Mouse (Mus musculus): ENCODE data around the gene Pcdh15. TPM values are rescaled to one million over a fixed set of nuclear protein-coding genes. Genes with fewer than 3 reads are reported as not detected.

Gene Pcdh15
- polyA plus RNA-seq, 1 experiment from 2014 or later: 1.3 TPM

DNA sequence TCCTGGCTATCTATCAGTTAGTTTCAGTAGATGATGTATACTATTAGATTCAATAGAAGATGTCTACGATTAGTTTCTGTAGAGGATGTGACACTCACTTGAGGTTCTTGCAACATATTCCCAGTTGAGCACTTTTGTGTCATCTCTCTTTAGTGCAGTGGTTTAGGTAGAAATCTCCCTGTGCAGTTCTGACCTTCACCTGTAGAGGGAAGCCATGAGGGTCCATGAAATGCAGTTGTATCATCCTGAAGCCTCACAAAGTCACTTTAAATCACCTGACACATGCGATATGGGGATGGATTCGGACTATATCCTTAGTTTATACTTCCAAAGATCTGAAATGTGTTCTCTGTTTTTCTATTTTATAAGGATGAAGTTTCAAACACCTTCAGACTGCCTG is 822.4 kb downstream of the Pcdh15 start:
- Histone ChIP-seq H3K27ac (ENCODE audit: low read depth, low read length) (no peak overlapping the region), H3K4me2 (no peak overlapping the region), H3K4me1 (replicated peaks; ENCODE audit: control insufficient read depth, insufficient read depth, low read length) (no peaks in the 10 kb centered on the region), H3K36me3 (ENCODE audit: control insufficient read depth, insufficient read depth, low read length) (no peaks in the 10 kb centered on the region), H3K9ac (ENCODE audit: low read depth, low read length) (no peak overlapping the region), H3K27me3 (replicated peaks; ENCODE audit: control insufficient read depth, insufficient read depth, low read length) (no peaks in the 10 kb centered on the region), H3K9me3 (ENCODE audit: control insufficient read depth, low read length) (no peaks in the 10 kb centered on the region), H3K4me3 (ENCODE audit: low read depth, low read length) (no peak overlapping the region)
- no peak for ATAC-seq (replicated peaks; ENCODE audit: low FRiP score)
- WGBS: 64% methylated on average over 3 of the region's 3 CpGs
- no peak for DNase-seq (ENCODE audit: low spot score)

DNA sequence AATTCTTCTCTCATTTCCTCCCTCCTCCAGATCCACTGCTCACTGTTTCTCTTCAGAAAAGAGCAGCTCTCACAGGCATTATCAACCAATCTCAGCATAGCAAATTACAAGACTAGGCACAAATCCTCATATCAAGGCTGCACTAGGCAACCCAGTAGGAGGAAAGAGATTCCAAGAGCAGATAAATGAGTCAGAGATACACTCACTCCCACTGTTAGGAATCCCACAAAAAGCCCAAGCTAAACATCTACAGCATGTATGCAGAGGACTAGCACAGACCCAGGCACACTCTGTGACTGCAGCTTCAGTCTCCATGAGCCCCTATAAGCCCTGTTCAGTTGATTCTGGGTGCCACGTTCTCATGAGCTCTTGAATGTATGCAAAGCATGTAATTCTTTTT is 829.5 kb downstream of the Pcdh15 start:
- H3K27ac ChIP-seq (ENCODE audit: low read depth, low read length): no peak overlapping the region
- H3K9ac ChIP-seq (ENCODE audit: low read depth, low read length): no peak overlapping the region
- 69% methylated on average over 1 of the region's 1 CpGs for WGBS
- H3K36me3 ChIP-seq (ENCODE audit: control insufficient read depth, insufficient read depth, low read length): no peaks in the 10 kb centered on the region
- no peaks in the 10 kb centered on the region for H3K4me1 ChIP-seq (replicated peaks; ENCODE audit: control insufficient read depth, insufficient read depth, low read length)
- H3K9me3 ChIP-seq (ENCODE audit: control insufficient read depth, low read length): no peaks in the 10 kb centered on the region
- DNase-seq (ENCODE audit: low spot score) (no peak), ATAC-seq (replicated peaks; ENCODE audit: low FRiP score) (no peak)
- H3K4me2 ChIP-seq: no peak overlapping the region
- no peaks in the 10 kb centered on the region for H3K27me3 ChIP-seq (replicated peaks; ENCODE audit: control insufficient read depth, insufficient read depth, low read length)
- no peak overlapping the region for H3K4me3 ChIP-seq (ENCODE audit: low read depth, low read length)

GRCm38 (mm10) chr10:73929718-73930117 is 830.6 kb downstream of the Pcdh15 start:
- Histone ChIP-seq H3K4me3 (ENCODE audit: low read depth, low read length) (no peak overlapping the region), H3K36me3 (ENCODE audit: control insufficient read depth, insufficient read depth, low read length) (no peaks in the 10 kb centered on the region), H3K4me2 (no peak overlapping the region), H3K9me3 (ENCODE audit: control insufficient read depth, low read length) (no peaks in the 10 kb centered on the region), H3K27ac (ENCODE audit: low read depth, low read length) (no peak overlapping the region), H3K4me1 (replicated peaks; ENCODE audit: control insufficient read depth, insufficient read depth, low read length) (no peaks in the 10 kb centered on the region), H3K27me3 (replicated peaks; ENCODE audit: control insufficient read depth, insufficient read depth, low read length) (no peaks in the 10 kb centered on the region), H3K9ac (ENCODE audit: low read depth, low read length) (no peak overlapping the region)
- DNase-seq (ENCODE audit: low spot score) (no peak), ATAC-seq (replicated peaks; ENCODE audit: low FRiP score) (no peak)
- 70% methylated on average over 5 of the region's 5 CpGs for WGBS

DNA sequence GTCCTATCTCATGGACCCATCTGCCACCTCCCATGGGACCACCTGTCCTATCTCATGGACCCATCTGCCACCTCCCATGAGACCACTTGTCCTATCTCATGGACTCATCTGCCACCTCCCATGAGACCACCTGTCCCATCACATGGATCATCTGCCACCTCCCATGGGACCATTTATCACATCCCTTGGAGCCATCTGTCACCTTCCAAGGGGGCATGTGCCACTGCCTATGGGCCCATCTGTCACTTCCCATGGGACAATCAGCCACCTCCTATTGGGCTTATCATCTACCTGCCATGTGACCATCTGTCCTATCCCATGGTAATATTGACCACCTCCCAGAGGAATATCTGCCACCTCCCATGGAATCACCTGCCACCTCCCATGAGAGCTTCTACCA is 832.0 kb downstream of the Pcdh15 start:
- no peak overlapping the region for H3K9ac ChIP-seq (ENCODE audit: low read depth, low read length)
- H3K4me1 ChIP-seq (replicated peaks; ENCODE audit: control insufficient read depth, insufficient read depth, low read length): no peaks in the 10 kb centered on the region
- H3K9me3 ChIP-seq (ENCODE audit: control insufficient read depth, low read length): no peaks in the 10 kb centered on the region
- no peak overlapping the region for H3K4me2 ChIP-seq
- no peak overlapping the region for H3K27ac ChIP-seq (ENCODE audit: low read depth, low read length)
- no peak overlapping the region for H3K4me3 ChIP-seq (ENCODE audit: low read depth, low read length)
- H3K27me3 ChIP-seq (replicated peaks; ENCODE audit: control insufficient read depth, insufficient read depth, low read length): no peaks in the 10 kb centered on the region
- ATAC-seq (replicated peaks; ENCODE audit: low FRiP score) (no peak), DNase-seq (ENCODE audit: low spot score) (no peak)
- H3K36me3 ChIP-seq (ENCODE audit: control insufficient read depth, insufficient read depth, low read length): no peaks in the 10 kb centered on the region

GRCm38 (mm10) chr10:73931996-73932679 is 833.0 kb downstream of the Pcdh15 start:
- Histone ChIP-seq H3K4me1 (replicated peaks; ENCODE audit: control insufficient read depth, insufficient read depth, low read length) (no peaks in the 10 kb centered on the region), H3K27ac (ENCODE audit: low read depth, low read length) (no peak overlapping the region), H3K9ac (ENCODE audit: low read depth, low read length) (no peak overlapping the region), H3K4me3 (ENCODE audit: low read depth, low read length) (no peak overlapping the region), H3K9me3 (ENCODE audit: control insufficient read depth, low read length) (no peaks in the 10 kb centered on the region), H3K27me3 (replicated peaks; ENCODE audit: control insufficient read depth, insufficient read depth, low read length) (no peaks in the 10 kb centered on the region), H3K4me2 (no peak overlapping the region), H3K36me3 (ENCODE audit: control insufficient read depth, insufficient read depth, low read length) (no peaks in the 10 kb centered on the region)
- ATAC-seq (replicated peaks; ENCODE audit: low FRiP score) (no peak), DNase-seq (ENCODE audit: low spot score) (no peak)
- WGBS: 85% methylated on average over 4 of the region's 4 CpGs

- H3K4me3 ChIP-seq (ENCODE audit: low read depth, low read length): no peak overlapping the region
- no peaks in the 10 kb centered on the region for H3K36me3 ChIP-seq (ENCODE audit: control insufficient read depth, insufficient read depth, low read length)
- H3K27ac ChIP-seq (ENCODE audit: low read depth, low read length): no peak overlapping the region
- WGBS: 65% methylated on average over 5 of the region's 5 CpGs
- H3K9me3 ChIP-seq (ENCODE audit: control insufficient read depth, low read length): no peaks in the 10 kb centered on the region
- no peak overlapping the region for H3K4me2 ChIP-seq
- H3K27me3 ChIP-seq (replicated peaks; ENCODE audit: control insufficient read depth, insufficient read depth, low read length): no peaks in the 10 kb centered on the region
- no peak for ATAC-seq (replicated peaks; ENCODE audit: low FRiP score)
- H3K9ac ChIP-seq (ENCODE audit: low read depth, low read length): no peak overlapping the region
- no peaks in the 10 kb centered on the region for H3K4me1 ChIP-seq (replicated peaks; ENCODE audit: control insufficient read depth, insufficient read depth, low read length)
- no peak for DNase-seq (ENCODE audit: low spot score)
These were observed 837.0 kb downstream of the Pcdh15 start for GRCm38 (mm10) chr10:73936121-73936520.

- H3K27me3 ChIP-seq (replicated peaks; ENCODE audit: control insufficient read depth, insufficient read depth, low read length): no peaks in the 10 kb centered on the region
- no peak overlapping the region for H3K27ac ChIP-seq (ENCODE audit: low read depth, low read length)
- H3K9ac ChIP-seq (ENCODE audit: low read depth, low read length): no peak overlapping the region
- H3K9me3 ChIP-seq (ENCODE audit: control insufficient read depth, low read length): no peaks in the 10 kb centered on the region
- WGBS: 85% methylated on average over 3 of the region's 3 CpGs
- H3K4me2 ChIP-seq: no peak overlapping the region
- ATAC-seq (replicated peaks; ENCODE audit: low FRiP score) (no peak), DNase-seq (ENCODE audit: low spot score) (no peak)
- H3K36me3 ChIP-seq (ENCODE audit: control insufficient read depth, insufficient read depth, low read length): no peaks in the 10 kb centered on the region
- H3K4me3 ChIP-seq (ENCODE audit: low read depth, low read length): no peak overlapping the region
- no peaks in the 10 kb centered on the region for H3K4me1 ChIP-seq (replicated peaks; ENCODE audit: control insufficient read depth, insufficient read depth, low read length)
These were observed 839.8 kb downstream of the Pcdh15 start for GRCm38 (mm10) chr10:73938989-73939388.

DNA sequence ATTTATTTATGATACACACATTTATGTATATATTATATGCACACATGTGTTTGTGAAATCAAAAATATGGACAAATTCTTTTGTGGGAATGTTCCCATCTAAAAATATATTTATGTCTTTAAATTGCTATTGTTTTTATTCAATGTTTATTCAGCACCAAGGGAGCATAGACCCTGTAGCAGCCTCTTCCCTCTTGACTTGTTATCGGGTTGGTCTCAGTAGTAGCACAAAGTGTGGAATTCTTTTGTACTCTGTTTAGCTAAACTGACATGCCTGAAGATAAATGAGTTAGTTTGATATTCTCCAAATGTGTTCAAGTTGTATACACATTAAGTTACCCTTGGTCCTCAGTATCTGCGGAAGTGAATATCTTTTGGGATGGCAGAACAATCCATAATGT is 848.7 kb downstream of the Pcdh15 start:
- no peak overlapping the region for H3K4me2 ChIP-seq
- H3K4me3 ChIP-seq (ENCODE audit: low read depth, low read length): no peak overlapping the region
- no peaks in the 10 kb centered on the region for H3K4me1 ChIP-seq (replicated peaks; ENCODE audit: control insufficient read depth, insufficient read depth, low read length)
- no peaks in the 10 kb centered on the region for H3K9me3 ChIP-seq (ENCODE audit: control insufficient read depth, low read length)
- H3K9ac ChIP-seq (ENCODE audit: low read depth, low read length): no peak overlapping the region
- H3K27me3 ChIP-seq (replicated peaks; ENCODE audit: control insufficient read depth, insufficient read depth, low read length): no peaks in the 10 kb centered on the region
- H3K27ac ChIP-seq (ENCODE audit: low read depth, low read length): no peak overlapping the region
- no peaks in the 10 kb centered on the region for H3K36me3 ChIP-seq (ENCODE audit: control insufficient read depth, insufficient read depth, low read length)
- DNase-seq (ENCODE audit: low spot score): no peak
- 72% methylated on average over 2 of the region's 2 CpGs for WGBS
- no peak for ATAC-seq (replicated peaks; ENCODE audit: low FRiP score)

DNA sequence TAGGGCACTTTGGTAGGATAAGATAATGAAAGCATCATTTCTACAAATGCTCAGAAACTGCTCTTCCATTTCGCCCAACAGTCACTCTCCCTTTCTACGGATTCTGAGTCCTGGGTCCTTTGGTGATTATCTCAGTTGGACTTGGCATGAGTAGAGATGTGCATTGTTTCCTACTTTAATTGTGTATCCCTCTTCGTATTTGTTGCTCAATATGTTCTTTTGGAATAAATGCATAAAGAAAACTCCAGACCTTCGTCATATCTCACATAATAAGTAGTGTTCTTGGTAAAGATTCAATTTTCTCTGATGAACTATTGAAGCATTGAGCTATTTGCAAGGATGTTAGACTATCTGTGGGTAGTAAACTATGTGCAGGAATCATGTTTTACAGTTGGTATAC is 854.2 kb downstream of the Pcdh15 start:
- Histone ChIP-seq H3K9me3 (ENCODE audit: control insufficient read depth, low read length) (no peaks in the 10 kb centered on the region; the same call in 1 of the 2 replicates), H3K36me3 (ENCODE audit: control insufficient read depth, insufficient read depth, low read length) (no peaks in the 10 kb centered on the region), H3K4me1 (replicated peaks; ENCODE audit: control insufficient read depth, insufficient read depth, low read length) (no peaks in the 10 kb centered on the region), H3K4me3 (ENCODE audit: low read depth, low read length) (no peak overlapping the region), H3K27me3 (replicated peaks; ENCODE audit: control insufficient read depth, insufficient read depth, low read length) (no peaks in the 10 kb centered on the region), H3K9ac (ENCODE audit: low read depth, low read length) (no peak overlapping the region), H3K4me2 (no peak overlapping the region), H3K27ac (ENCODE audit: low read depth, low read length) (no peak overlapping the region)
- DNase-seq (ENCODE audit: low spot score) (no peak), ATAC-seq (replicated peaks; ENCODE audit: low FRiP score) (no peak)
- WGBS: 75% methylated on average over 4 of the region's 4 CpGs

Data from liver, embryonic 11.5 days (tissue).